Mouse (Mus musculus) heart, embryonic 10.5 days (tissue): ENCODE measurements around the gene Cfap206. TPM values are rescaled to one million over a fixed set of nuclear protein-coding genes. Genes with fewer than 3 reads are reported as not detected.
A peak's percentile ranks its signal among the peaks of the same experiment; 100 is the strongest.
"Not testable (repeated sequence)": the region's sequence is repeated elsewhere in the genome, so short reads cannot be mapped to it uniquely, and the experiment has no call there.

ENCODE experiments used
- DNase-seq: peaks from one replicate; pipeline ENCODE4 v3.0.0-alpha.2; 2017; ENCODE audit warnings: low spot score
- H3K27ac ChIP-seq: fragments of 300-500 bp; sonication (generic); 2 replicates; pipeline ENCODE4 v1.5.1; 2016; ENCODE audit warnings: mild to moderate bottlenecking
- H3K27me3 ChIP-seq: fragments of 300-500 bp; sonication (generic); 2 replicates; pipeline ENCODE4 v1.6.1; 2016; ENCODE audit warnings: mild to moderate bottlenecking; ENCODE audit not compliant: poor library complexity, insufficient read depth, severe bottlenecking
- H3K36me3 ChIP-seq: fragments of 300-500 bp; sonication (generic); 2 replicates; pipeline ENCODE4 v1.6.1; 2016; ENCODE audit warnings: mild to moderate bottlenecking, moderate library complexity
- H3K4me1 ChIP-seq: fragments of 300-500 bp; sonication (generic); 2 replicates; pipeline ENCODE4 v1.6.1; 2016; ENCODE audit warnings: mild to moderate bottlenecking
- H3K4me3 ChIP-seq: fragments of 300-500 bp; sonication (generic); 2 replicates; pipeline ENCODE4 v1.5.1; 2016; ENCODE audit warnings: mild to moderate bottlenecking, moderate library complexity
- H3K9me3 ChIP-seq: fragments of 300-500 bp; sonication (generic); 2 replicates; pipeline ENCODE4 v1.6.1; 2016; ENCODE audit warnings: mild to moderate bottlenecking, moderate library complexity
- WGBS: fragments of 180-500 bp; shearing (Covaris S2); methylation state at CpG from one replicate; pipeline ENCODE4 v1.1.7; 2016; 5-methylcytosine and 5-hydroxymethylcytosine counted together
- polyA plus RNA-seq: library from polyadenylated mRNA; unstranded; fragments of >200 nt; fragmentation: Nextera tagmentation; extraction: Ambion mirVana; gene quantifications from 2 replicates; pipeline ENCODE4 v1.2.1, GENCODE M21; 2016

The Cfap206 gene
- polyA plus RNA-seq: 0.05 TPM in 1 of 2 replicates, not detected in the other

- Histone ChIP-seq H3K27ac (peak within 1 kb of the TSS; percentile 52; the same call in 1 of the 2 replicates), H3K27me3 (no peaks in the 10 kb centered on the region), H3K4me3 (peak within 1 kb of the TSS; percentile 69), H3K9me3 (no peaks in the 10 kb centered on the region), H3K36me3 (no peaks in the 10 kb centered on the region), H3K4me1 (peaks cover 6% of the 10 kb centered on the region; the same call in 1 of the 2 replicates)
- WGBS: under 1% methylated on average over 38 of the region's 38 CpGs
- DNase-seq: peak; percentile 85
Observed at GRCm38 (mm10) chr4:34729851-34730341, at the start of gene Cfap206. TSS of gene Cfap206 (minus strand) at chr4:34730206.

DNA sequence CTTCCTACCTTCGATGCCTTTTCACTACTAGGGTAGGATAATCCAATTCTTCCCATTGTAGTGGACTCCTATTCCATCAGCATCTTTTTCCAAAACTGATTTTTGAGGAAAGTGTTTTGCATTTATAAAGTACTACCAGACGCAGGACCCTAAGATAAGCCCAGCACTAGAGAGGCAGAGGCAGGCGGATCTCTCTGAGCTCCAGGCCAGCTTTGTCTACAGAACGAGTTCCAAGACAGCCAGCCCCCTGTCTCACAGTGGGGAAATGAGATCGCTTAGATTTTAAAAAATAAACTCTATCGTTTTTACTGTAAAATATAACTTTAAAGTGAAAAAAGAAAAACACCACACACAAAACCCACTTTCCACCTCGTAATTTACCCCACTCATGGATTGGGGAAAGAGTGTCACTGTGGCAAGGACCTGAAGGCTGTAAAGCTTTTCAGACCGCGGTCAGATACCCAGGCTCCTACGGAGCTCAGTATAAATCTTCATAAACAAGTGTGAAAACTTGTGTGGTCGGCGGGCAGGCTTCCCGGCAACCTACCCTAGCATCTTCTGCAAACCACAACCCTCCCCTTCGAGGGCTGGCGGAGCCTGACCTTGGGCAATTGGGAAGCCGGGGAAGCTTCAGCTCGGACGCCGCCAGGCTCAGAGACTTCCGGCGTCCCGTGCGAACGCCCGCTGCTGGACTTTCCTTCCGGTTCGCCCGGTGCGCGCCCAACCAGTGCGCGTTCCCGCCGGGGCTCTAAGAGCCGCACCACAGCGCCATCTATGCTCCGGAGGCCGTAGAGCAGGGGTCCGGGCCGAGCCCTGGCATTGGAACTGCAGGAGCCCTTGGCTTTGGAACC, 47.9 kb upstream of the Cfap206 start, which contains the start of gene Smim8:
TSS of gene Smim8 (minus strand) at position 747 of the 851 bp plus-strand sequence.
- Histone ChIP-seq H3K36me3 (no peaks in the 10 kb centered on the region), H3K9me3 (no peaks in the 10 kb centered on the region), H3K4me3 (peak within 1 kb of the TSS; percentile 76), H3K4me1 (0 out of 2 replicates have a peak, but pooled peaks cover 4% of the 10 kb centered on the region), H3K27me3 (no peaks in the 10 kb centered on the region), H3K27ac (peak within 1 kb of the TSS; percentile 91)
- peak; percentile 95 for DNase-seq
- 5% methylated on average over 40 of the region's 40 CpGs for WGBS

DNA sequence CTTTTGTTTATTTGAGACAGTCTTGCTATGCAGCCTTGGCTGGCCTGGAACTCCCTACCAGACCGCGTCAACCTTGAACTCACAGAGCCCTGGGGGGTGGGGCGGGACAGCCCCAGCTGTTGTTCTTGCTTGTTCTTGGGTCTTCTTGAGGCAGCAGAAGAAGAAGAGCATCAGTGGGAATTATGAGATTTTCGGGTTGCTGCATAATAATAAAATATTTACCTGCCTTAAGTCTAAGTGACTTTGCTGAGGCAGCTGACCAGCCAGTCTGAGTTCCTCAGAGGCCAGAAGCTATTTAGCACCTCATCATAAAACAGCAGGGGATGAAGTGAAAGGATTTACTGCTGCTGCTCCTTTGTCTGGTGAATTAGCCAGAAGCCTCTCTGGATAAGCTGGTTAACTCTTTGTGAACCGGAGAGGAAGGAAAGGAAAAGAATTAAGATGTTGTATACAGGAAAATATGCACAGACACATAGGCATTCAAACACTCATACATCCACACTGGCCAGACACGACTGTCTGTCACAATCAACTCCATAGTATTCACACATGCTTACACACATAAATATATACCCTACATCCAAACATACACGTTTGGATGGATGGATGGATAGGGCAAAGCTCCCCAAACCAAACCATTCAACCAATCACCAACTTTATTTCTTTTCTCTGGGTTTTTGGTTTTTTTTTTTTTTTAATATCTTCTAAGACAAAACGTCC, 41.8 kb upstream of the Cfap206 start:
- H3K4me1 ChIP-seq: peaks cover 2% of the 10 kb centered on the region; the same call in 1 of the 2 replicates
- no peak for DNase-seq
- no peak overlapping the region for H3K27ac ChIP-seq
- no peaks in the 10 kb centered on the region for H3K27me3 ChIP-seq
- H3K36me3 ChIP-seq: peaks cover 15% of the 10 kb centered on the region; the same call in 1 of the 2 replicates
- no peaks in the 10 kb centered on the region for H3K9me3 ChIP-seq
- H3K4me3 ChIP-seq: no peak overlapping the region
- WGBS: 16% methylated on average over 8 of the region's 8 CpGs

GRCm38 (mm10) chr4:34756163-34756562, 26.2 kb upstream of the Cfap206 start, which contains the start of gene Gm136:
TSS of gene Gm136 (minus strand) at chr4:34756263.
- Histone ChIP-seq H3K36me3 (no peaks in the 10 kb centered on the region), H3K9me3 (no peaks in the 10 kb centered on the region), H3K4me3 (no peak within 1 kb of the TSS), H3K27ac (no peak within 1 kb of the TSS), H3K27me3 (no peaks in the 10 kb centered on the region), H3K4me1 (no peaks in the 10 kb centered on the region)
- DNase-seq: no peak
- 81% methylated on average over 1 of the region's 1 CpGs for whole genome bisulfite sequencing

GRCm38 (mm10) chr4:34749236-34749635, 19.2 kb upstream of the Cfap206 start:
- no peak overlapping the region for H3K4me3 ChIP-seq
- no peak for DNase-seq
- H3K36me3 ChIP-seq: no peaks in the 10 kb centered on the region
- no peaks in the 10 kb centered on the region for H3K4me1 ChIP-seq
- no peaks in the 10 kb centered on the region for H3K9me3 ChIP-seq
- H3K27me3 ChIP-seq: no peaks in the 10 kb centered on the region
- no peak overlapping the region for H3K27ac ChIP-seq
- WGBS: 38% methylated on average over 6 of the region's 6 CpGs

GRCm38 (mm10) chr4:34734461-34734860, 4.5 kb upstream of the Cfap206 start:
- Histone ChIP-seq H3K36me3 (no peaks in the 10 kb centered on the region), H3K4me1 (peaks cover 6% of the 10 kb centered on the region; the same call in 1 of the 2 replicates), H3K4me3 (no peak overlapping the region), H3K27me3 (no peaks in the 10 kb centered on the region), H3K27ac (no peak overlapping the region), H3K9me3 (no peaks in the 10 kb centered on the region)
- DNase-seq: no peak
- 76% methylated on average over 3 of the region's 3 CpGs for WGBS

GRCm38 (mm10) chr4:34733415-34733814, 3.4 kb upstream of the Cfap206 start:
- H3K9me3 ChIP-seq, H3K4me3 ChIP-seq, H3K27me3 ChIP-seq, H3K27ac ChIP-seq, H3K4me1 ChIP-seq, DNase-seq, H3K36me3 ChIP-seq: not testable (repeated sequence)
- 34% methylated on average over 2 of the region's 2 CpGs for WGBS

DNA sequence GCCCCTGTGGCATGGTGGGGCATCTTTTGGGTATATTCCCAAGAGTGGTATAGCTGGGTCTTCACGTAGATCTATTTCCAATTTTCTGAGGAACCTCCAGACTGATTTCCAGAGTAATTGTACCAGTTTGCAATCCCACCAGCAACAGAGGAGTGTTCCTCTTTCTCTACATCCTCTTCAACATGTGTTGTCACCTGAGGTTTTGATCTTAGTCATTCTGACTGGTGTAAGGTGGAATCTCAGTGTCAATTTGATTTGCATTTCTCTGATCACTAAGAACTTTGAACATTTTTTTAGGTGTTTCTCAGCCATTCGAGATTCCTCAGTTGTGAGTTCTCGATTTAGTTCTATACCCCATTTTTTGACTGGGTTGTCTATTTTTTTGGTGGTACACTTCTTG, 4.3 kb downstream of the Cfap206 start:
- not testable (repeated sequence) for DNase-seq, H3K27me3 ChIP-seq, H3K27ac ChIP-seq, H3K9me3 ChIP-seq, H3K36me3 ChIP-seq, H3K4me3 ChIP-seq, H3K4me1 ChIP-seq
- WGBS: 84% methylated on average over 3 of the region's 3 CpGs

- Histone ChIP-seq H3K27me3 (no peaks in the 10 kb centered on the region), H3K36me3 (no peaks in the 10 kb centered on the region), H3K4me1 (no peaks in the 10 kb centered on the region), H3K9me3 (peaks cover 6% of the 10 kb centered on the region; the same call in 1 of the 2 replicates), H3K27ac (no peak overlapping the region), H3K4me3 (no peak overlapping the region)
- peak; percentile 51 for DNase-seq
- 62% methylated on average over 4 of the region's 4 CpGs for WGBS
Observed at GRCm38 (mm10) chr4:34724306-34724705, 5.7 kb downstream of the Cfap206 start.

DNA sequence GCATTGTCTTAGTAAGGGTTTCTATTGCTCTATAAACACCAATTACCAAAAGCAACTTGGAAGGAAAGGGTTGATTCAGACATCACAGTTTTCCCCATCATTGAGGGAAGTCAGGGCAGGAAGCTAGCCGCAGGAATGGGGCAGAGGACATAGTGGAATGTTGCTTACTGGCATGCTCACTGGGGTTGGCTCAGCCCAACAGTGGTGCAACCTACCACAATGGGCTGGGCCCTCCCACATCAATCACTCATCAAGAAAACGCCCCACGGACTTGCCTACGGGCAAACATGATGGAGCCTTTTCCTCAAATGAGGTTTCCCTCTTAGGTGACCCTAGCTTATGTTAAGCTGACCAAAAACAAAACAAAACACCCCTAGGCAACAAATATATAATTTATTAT, 6.8 kb downstream of the Cfap206 start:
- peaks cover 8% of the 10 kb centered on the region; the same call in 1 of the 2 replicates for H3K9me3 ChIP-seq
- no peak overlapping the region for H3K27ac ChIP-seq
- H3K36me3 ChIP-seq: no peaks in the 10 kb centered on the region
- WGBS: 78% methylated on average over 4 of the region's 4 CpGs
- H3K4me1 ChIP-seq: no peaks in the 10 kb centered on the region
- H3K4me3 ChIP-seq: no peak overlapping the region
- H3K27me3 ChIP-seq: no peaks in the 10 kb centered on the region
- DNase-seq: peak; percentile 72

GRCm38 (mm10) chr4:34720127-34720895, 9.7 kb downstream of the Cfap206 start:
- no peaks in the 10 kb centered on the region for H3K4me1 ChIP-seq
- WGBS: 82% methylated on average over 7 of the region's 7 CpGs
- no peaks in the 10 kb centered on the region for H3K36me3 ChIP-seq
- peaks cover 8% of the 10 kb centered on the region; the same call in 1 of the 2 replicates for H3K9me3 ChIP-seq
- no peak overlapping the region for H3K27ac ChIP-seq
- peak; percentile 55 for DNase-seq
- no peak overlapping the region for H3K4me3 ChIP-seq
- H3K27me3 ChIP-seq: no peaks in the 10 kb centered on the region

- Histone ChIP-seq H3K9me3 (peaks cover 8% of the 10 kb centered on the region; the same call in 1 of the 2 replicates), H3K27me3 (no peaks in the 10 kb centered on the region), H3K36me3 (no peaks in the 10 kb centered on the region), H3K4me3 (no peak overlapping the region), H3K27ac (no peak overlapping the region), H3K4me1 (no peaks in the 10 kb centered on the region)
- peak; percentile 63 for DNase-seq
- 92% methylated on average over 12 of the region's 12 CpGs for whole genome bisulfite sequencing
Observed at GRCm38 (mm10) chr4:34719421-34719820, 10.6 kb downstream of the Cfap206 start.
